Mouse (Mus musculus) neural tube, embryonic 15.5 days (tissue): ENCODE results near the gene Entpd1. TPM values are rescaled to one million over a fixed set of nuclear protein-coding genes. Genes with fewer than 3 reads are reported as not detected.
A peak's percentile ranks its signal among the peaks of the same experiment; 100 is the strongest.

Source experiments
- ATAC-seq: fragments of 200-750 bp; cut with Nextera tagmentation; 2 replicates; pipeline ENCODE4 v1.8.0; 2017; ENCODE audit warnings: mild to moderate bottlenecking, moderate TSS enrichment, moderate library complexity; ENCODE audit not compliant: low FRiP score
- H3K27ac ChIP-seq: fragments of 300-500 bp; sonication (generic); replicated peaks from 2 replicates; pipeline ENCODE4 v1.5.1; 2015; ENCODE audit warnings: mild to moderate bottlenecking, inconsistent platforms
- H3K27me3 ChIP-seq: fragments of 300-500 bp; sonication (generic); replicated peaks from 2 replicates; pipeline ENCODE4 v1.6.1; 2015; ENCODE audit warnings: inconsistent platforms
- H3K36me3 ChIP-seq: fragments of 300-500 bp; sonication (generic); 2 replicates; pipeline ENCODE4 v1.6.1; 2015; ENCODE audit warnings: inconsistent platforms
- H3K4me1 ChIP-seq: fragments of 300-500 bp; sonication (generic); 2 replicates; pipeline ENCODE4 v1.6.1; 2015; ENCODE audit warnings: inconsistent platforms
- H3K4me2 ChIP-seq: fragments of 300-500 bp; sonication (generic); 2 replicates; pipeline ENCODE4 v1.6.1; 2015; ENCODE audit warnings: inconsistent platforms, mild to moderate bottlenecking, moderate library complexity
- H3K4me3 ChIP-seq: fragments of 300-500 bp; sonication (generic); replicated peaks from 2 replicates; pipeline ENCODE4 v1.5.1; 2015; ENCODE audit warnings: mild to moderate bottlenecking, inconsistent platforms
- H3K9ac ChIP-seq: fragments of 300-500 bp; sonication (generic); replicated peaks from 2 replicates; pipeline ENCODE4 v1.6.1; 2015; ENCODE audit warnings: mild to moderate bottlenecking, inconsistent platforms
- H3K9me3 ChIP-seq: fragments of 300-500 bp; sonication (generic); replicated peaks from 2 replicates; pipeline ENCODE4 v1.6.1; 2016; ENCODE audit warnings: inconsistent platforms
- WGBS: fragments of 180-500 bp; shearing (Covaris S2); methylation state at CpG from one replicate; pipeline ENCODE4 v1.1.7; 2015; ENCODE audit warnings: mixed read lengths; 5-methylcytosine and 5-hydroxymethylcytosine counted together
- polyA plus RNA-seq: library from polyadenylated mRNA; unstranded; fragments of >200 nt; fragmentation: Nextera tagmentation; extraction: Ambion mirVana; gene quantifications from 2 replicates; pipeline ENCODE4 v1.2.1, GENCODE M21; 2015

Entpd1 gene
- 7.0 and 10.4 TPM in 2 replicates for polyA plus RNA-seq

GRCm38 (mm10) chr19:40611830-40612506, at the start of gene Entpd1, which contains the start of gene Tctn3:
Gene Entpd1, plus strand, starts transcription at chr19:40612366.
Gene Tctn3, minus strand, starts transcription at chr19:40612233.
- ATAC-seq = peak; percentile 100
- Histone ChIP-seq H3K27ac (peak within 1 kb of the TSS; percentile 74), H3K36me3 (peaks cover 22% of the 10 kb centered on the region), H3K4me2 (peak within 1 kb of the TSS; percentile 80), H3K4me3 (peak within 1 kb of the TSS; percentile 88), H3K4me1 (peaks cover 9% of the 10 kb centered on the region), H3K9ac (peak within 1 kb of the TSS; percentile 80), H3K9me3 (no peaks in the 10 kb centered on the region), H3K27me3 (no peaks in the 10 kb centered on the region)
- under 1% methylated on average over 45 of the region's 45 CpGs for WGBS

GRCm38 (mm10) chr19:40563880-40564645, 48.1 kb upstream of the Entpd1 start:
- H3K27ac ChIP-seq = no peak overlapping the region
- H3K9me3 ChIP-seq = no peaks in the 10 kb centered on the region
- H3K9ac ChIP-seq = no peak overlapping the region
- WGBS = 90% methylated on average over 10 of the region's 10 CpGs
- H3K4me1 ChIP-seq = no peaks in the 10 kb centered on the region
- H3K27me3 ChIP-seq = no peaks in the 10 kb centered on the region
- ATAC-seq = no peak
- H3K4me2 ChIP-seq = no peak overlapping the region
- H3K36me3 ChIP-seq = peaks cover 70% of the 10 kb centered on the region
- H3K4me3 ChIP-seq = no peak overlapping the region

DNA sequence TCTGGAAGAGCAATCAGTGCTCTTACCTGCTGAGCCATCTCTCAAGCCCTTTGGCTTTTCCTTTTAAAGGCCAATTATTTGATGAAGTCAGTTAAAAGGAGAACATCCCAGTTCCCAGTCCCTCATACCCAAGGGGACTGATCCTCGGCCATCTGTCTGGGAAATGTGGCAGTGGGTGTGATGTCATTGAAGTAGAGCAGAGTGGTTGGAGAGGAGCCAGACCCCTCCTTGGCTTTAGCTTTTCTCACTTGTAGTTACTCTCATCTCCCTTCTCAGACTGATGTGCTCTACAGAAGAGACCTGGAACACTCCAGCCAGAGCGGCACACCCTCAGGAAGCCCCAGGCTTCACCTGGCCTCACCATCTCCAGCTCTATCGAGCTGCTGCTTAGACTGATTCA, 44.5 kb upstream of the Entpd1 start:
- H3K4me2 ChIP-seq = no peak overlapping the region
- no peaks in the 10 kb centered on the region for H3K4me1 ChIP-seq
- H3K9ac ChIP-seq = no peak overlapping the region
- H3K27me3 ChIP-seq = no peaks in the 10 kb centered on the region
- WGBS = 87% methylated on average over 3 of the region's 3 CpGs
- ATAC-seq = no peak
- H3K27ac ChIP-seq = no peak overlapping the region
- no peak overlapping the region for H3K4me3 ChIP-seq
- H3K9me3 ChIP-seq = 0 out of 2 replicates have a peak, but pooled peaks cover 4% of the 10 kb centered on the region
- H3K36me3 ChIP-seq = peaks cover 95% of the 10 kb centered on the region

GRCm38 (mm10) chr19:40570726-40571125, 41.4 kb upstream of the Entpd1 start:
- Histone ChIP-seq H3K27ac (no peak overlapping the region), H3K9me3 (0 out of 2 replicates have a peak, but pooled peaks cover 4% of the 10 kb centered on the region), H3K4me2 (no peak overlapping the region), H3K9ac (no peak overlapping the region), H3K27me3 (no peaks in the 10 kb centered on the region), H3K4me1 (no peaks in the 10 kb centered on the region), H3K36me3 (peaks cover 97% of the 10 kb centered on the region), H3K4me3 (no peak overlapping the region)
- 93% methylated on average over 9 of the region's 9 CpGs for WGBS
- no peak for ATAC-seq

- Histone ChIP-seq H3K9ac (no peak overlapping the region), H3K4me3 (no peak overlapping the region), H3K4me2 (no peak overlapping the region), H3K36me3 (peaks cover 95% of the 10 kb centered on the region), H3K4me1 (no peaks in the 10 kb centered on the region), H3K27me3 (no peaks in the 10 kb centered on the region), H3K27ac (no peak overlapping the region), H3K9me3 (0 out of 2 replicates have a peak, but pooled peaks cover 4% of the 10 kb centered on the region)
- ATAC-seq = no peak
- 74% methylated on average over 5 of the region's 5 CpGs for WGBS
Observed at GRCm38 (mm10) chr19:40575438-40575837, 36.7 kb upstream of the Entpd1 start.

DNA sequence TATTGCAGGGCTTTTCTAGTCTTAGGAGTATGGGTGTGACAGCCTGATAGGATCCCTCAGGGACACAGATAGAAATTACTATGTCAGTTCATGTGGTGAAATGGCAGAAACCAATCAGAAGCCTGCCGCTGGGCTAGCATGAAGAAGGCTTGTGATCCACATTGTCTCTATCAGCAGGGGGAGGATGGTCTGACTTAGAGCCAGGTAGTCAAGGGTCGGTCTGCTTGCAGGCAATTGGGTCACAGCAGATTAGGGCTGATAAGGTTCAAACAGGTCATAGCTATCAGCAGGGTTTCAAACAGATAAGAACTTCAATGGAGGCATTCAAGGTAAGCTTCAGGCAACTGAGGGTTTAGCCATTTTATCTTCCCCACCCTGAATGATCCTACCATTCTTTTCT, 31.3 kb upstream of the Entpd1 start:
- 88% methylated on average over 2 of the region's 2 CpGs for WGBS
- Histone ChIP-seq H3K27me3 (no peaks in the 10 kb centered on the region), H3K4me1 (no peaks in the 10 kb centered on the region), H3K4me2 (no peak overlapping the region), H3K9me3 (no peaks in the 10 kb centered on the region), H3K36me3 (peaks cover 67% of the 10 kb centered on the region), H3K27ac (no peak overlapping the region), H3K4me3 (no peak overlapping the region), H3K9ac (no peak overlapping the region)
- no peak for ATAC-seq

DNA sequence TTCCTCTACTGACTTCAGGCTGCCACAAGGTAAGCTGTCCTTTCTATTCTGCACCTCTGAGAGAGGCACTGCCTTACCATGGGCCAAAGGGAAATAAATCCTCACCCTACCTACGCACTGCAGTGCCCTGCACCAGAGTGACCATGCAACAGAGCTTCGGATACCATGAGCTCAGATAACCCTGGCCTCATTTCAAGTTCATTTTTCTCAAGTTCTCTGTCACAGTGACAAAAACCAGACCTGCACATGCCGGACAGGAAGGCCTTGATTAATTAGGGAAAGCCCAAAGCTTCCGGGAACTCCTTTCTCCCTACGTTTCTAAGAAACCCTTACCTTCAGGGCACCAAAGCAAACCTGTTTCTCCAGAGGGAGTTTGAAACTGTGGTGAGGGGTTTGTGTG, 30.5 kb upstream of the Entpd1 start:
- 90% methylated on average over 5 of the region's 5 CpGs for WGBS
- Histone ChIP-seq H3K27ac (no peak overlapping the region), H3K9me3 (no peaks in the 10 kb centered on the region), H3K4me1 (peaks cover 7% of the 10 kb centered on the region), H3K36me3 (peaks cover 60% of the 10 kb centered on the region), H3K4me2 (no peak overlapping the region), H3K4me3 (no peak overlapping the region), H3K9ac (no peak overlapping the region), H3K27me3 (no peaks in the 10 kb centered on the region)
- no peak for ATAC-seq

DNA sequence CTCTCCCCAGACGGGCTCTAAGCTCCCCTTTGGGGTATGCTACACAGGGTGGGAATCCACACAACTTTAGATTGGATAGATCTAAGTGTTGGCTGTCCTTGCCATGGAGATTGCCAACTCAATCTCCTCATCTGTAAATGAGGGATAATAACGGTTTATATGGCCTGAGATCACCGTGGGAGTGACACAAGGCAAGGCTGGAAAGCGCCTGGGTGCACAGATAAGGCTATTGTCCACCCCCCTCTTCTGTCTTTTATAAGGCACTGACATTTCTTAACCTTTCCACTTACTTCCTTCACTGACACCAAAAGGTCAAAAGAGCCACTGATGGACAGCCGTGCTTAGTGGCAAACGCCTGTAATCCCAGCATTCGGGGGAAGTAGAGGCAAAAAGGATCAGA, 25.3 kb upstream of the Entpd1 start:
- peak overlapping the region; percentile 77 for H3K4me3 ChIP-seq
- ATAC-seq = no peak
- no peaks in the 10 kb centered on the region for H3K9me3 ChIP-seq
- H3K27ac ChIP-seq = no peak overlapping the region
- peaks cover 25% of the 10 kb centered on the region for H3K4me1 ChIP-seq
- 53% methylated on average over 7 of the region's 7 CpGs for WGBS
- H3K36me3 ChIP-seq = peaks cover 21% of the 10 kb centered on the region
- H3K9ac ChIP-seq = peak overlapping the region; percentile 81; the same call in 1 of the 2 replicates
- peak overlapping the region; percentile 80 for H3K4me2 ChIP-seq
- no peaks in the 10 kb centered on the region for H3K27me3 ChIP-seq

- Histone ChIP-seq H3K4me3 (peak overlapping the region; percentile 77), H3K36me3 (peaks cover 14% of the 10 kb centered on the region), H3K27ac (peak overlapping the region; percentile 72), H3K4me1 (peaks cover 25% of the 10 kb centered on the region), H3K27me3 (no peaks in the 10 kb centered on the region), H3K9me3 (no peaks in the 10 kb centered on the region), H3K9ac (peak overlapping the region; percentile 81), H3K4me2 (peak overlapping the region; percentile 80)
- 5% methylated on average over 30 of the region's 30 CpGs for WGBS
- ATAC-seq = peak; percentile 49
Observed at GRCm38 (mm10) chr19:40587491-40588292, 24.5 kb upstream of the Entpd1 start.

DNA sequence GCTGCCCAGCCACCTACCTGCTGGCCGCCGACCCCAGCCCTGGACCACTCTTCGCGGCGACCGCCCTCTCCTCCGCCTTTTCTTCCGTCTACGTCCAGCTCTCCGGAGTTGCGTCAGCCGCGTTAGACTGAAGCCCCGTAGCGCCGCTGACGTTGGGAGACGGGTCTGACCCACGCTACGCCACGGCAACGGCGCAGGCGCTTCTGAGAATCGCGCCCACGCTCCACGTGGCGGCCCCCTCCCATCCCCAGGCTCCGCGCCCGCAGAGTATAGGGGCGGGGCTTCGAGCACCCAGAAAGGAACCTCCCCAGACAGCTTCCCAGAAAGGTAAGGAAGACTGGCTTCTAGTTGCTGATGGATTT, 23.9 kb upstream of the Entpd1 start, which contains the start of gene Aldh18a1:
Gene Aldh18a1, minus strand, starts transcription at position 171 of the 362 bp plus-strand sequence.
- Histone ChIP-seq H3K27ac (peak within 1 kb of the TSS; percentile 86), H3K9ac (peak within 1 kb of the TSS; percentile 81), H3K9me3 (no peaks in the 10 kb centered on the region), H3K4me2 (peak within 1 kb of the TSS; percentile 80), H3K27me3 (no peaks in the 10 kb centered on the region), H3K36me3 (peaks cover 14% of the 10 kb centered on the region), H3K4me3 (peak within 1 kb of the TSS; percentile 77), H3K4me1 (peaks cover 25% of the 10 kb centered on the region)
- ATAC-seq = peak; percentile 96
- WGBS = under 1% methylated on average over 34 of the region's 34 CpGs

GRCm38 (mm10) chr19:40588847-40589529, 23.2 kb upstream of the Entpd1 start:
- peak overlapping the region; percentile 86 for H3K27ac ChIP-seq
- peaks cover 11% of the 10 kb centered on the region; the same call in 1 of the 2 replicates for H3K36me3 ChIP-seq
- H3K27me3 ChIP-seq = no peaks in the 10 kb centered on the region
- peak; percentile 80 for ATAC-seq
- H3K4me2 ChIP-seq = peak overlapping the region; percentile 80
- peaks cover 25% of the 10 kb centered on the region for H3K4me1 ChIP-seq
- peak overlapping the region; percentile 77 for H3K4me3 ChIP-seq
- H3K9me3 ChIP-seq = no peaks in the 10 kb centered on the region
- under 1% methylated on average over 18 of the region's 18 CpGs for WGBS
- peak overlapping the region; percentile 81 for H3K9ac ChIP-seq
